Mouse (Mus musculus) spleen, adult 2 months (tissue): ENCODE data around the gene Hus1b. TPM values are rescaled to one million over a fixed set of nuclear protein-coding genes. Genes with fewer than 3 reads are reported as not detected.
A peak's percentile ranks its signal among the peaks of the same experiment; 100 is the strongest.

ENCODE experiments used
- DNase-seq, 2 experiments: peaks; one replicate each; pipeline versions ENCODE4 v3.0.0 to v3.0.0-alpha.2; 2012 to 2021; ENCODE audit warnings: low spot score in 2 of 2, low read depth in 1 of 2
- H3K27ac ChIP-seq: fragments of 200-500 bp; 2 replicates; pipeline ENCODE4 v1.5.1; 2012; ENCODE audit warnings: low read length, inconsistent platforms; ENCODE audit not compliant: insufficient read depth
- H3K27me3 ChIP-seq: fragments of 200-500 bp; 2 replicates; pipeline ENCODE4 v1.6.1; 2012; ENCODE audit warnings: mild to moderate bottlenecking, moderate library complexity, low read length, inconsistent platforms; ENCODE audit not compliant: control insufficient read depth, insufficient read depth
- H3K36me3 ChIP-seq: fragments of 200-500 bp; 2 replicates; pipeline ENCODE4 v1.6.1; 2012; ENCODE audit warnings: mild to moderate bottlenecking, low read length, inconsistent platforms; ENCODE audit not compliant: control insufficient read depth, insufficient read depth
- H3K4me1 ChIP-seq: fragments of 200-500 bp; 2 replicates; pipeline ENCODE4 v1.6.1; 2011; ENCODE audit warnings: inconsistent platforms; ENCODE audit not compliant: control insufficient read depth, insufficient read depth, insufficient read length
- H3K4me3 ChIP-seq: fragments of 200-500 bp; 2 replicates; pipeline ENCODE4 v1.5.1; 2011; ENCODE audit warnings: mild to moderate bottlenecking, inconsistent platforms; ENCODE audit not compliant: insufficient read depth, insufficient read length; ENCODE audit errors: extremely low read depth
- CTCF ChIP-seq: fragments of 200-500 bp; IDR thresholded peaks from 2 replicates; pipeline ENCODE4 v1.5.1; 2011; ENCODE audit warnings: mild to moderate bottlenecking, inconsistent platforms; ENCODE audit not compliant: insufficient read depth, insufficient read length, insufficient replicate concordance; ENCODE audit errors: extremely low read depth
- POLR2A ChIP-seq: fragments of 200-500 bp; IDR thresholded peaks from 2 replicates; pipeline ENCODE4 v1.6.1; 2011; ENCODE audit warnings: low read depth, low read length, inconsistent platforms
- WGBS: fragments of 180-500 bp; shearing (Covaris S2); methylation state at CpG from one replicate; pipeline ENCODE4 v1.1.7; 2018; 5-methylcytosine and 5-hydroxymethylcytosine counted together
- polyA plus RNA-seq: library from polyadenylated mRNA; depleted of rRNA; stranded (reverse); fragments of >200 nt; gene quantifications from 2 replicates; pipeline ENCODE4 v1.2.3, GENCODE M21; 2012

Hus1b gene
- polyA plus RNA-seq, 1 experiment = 0.21 TPM

DNA sequence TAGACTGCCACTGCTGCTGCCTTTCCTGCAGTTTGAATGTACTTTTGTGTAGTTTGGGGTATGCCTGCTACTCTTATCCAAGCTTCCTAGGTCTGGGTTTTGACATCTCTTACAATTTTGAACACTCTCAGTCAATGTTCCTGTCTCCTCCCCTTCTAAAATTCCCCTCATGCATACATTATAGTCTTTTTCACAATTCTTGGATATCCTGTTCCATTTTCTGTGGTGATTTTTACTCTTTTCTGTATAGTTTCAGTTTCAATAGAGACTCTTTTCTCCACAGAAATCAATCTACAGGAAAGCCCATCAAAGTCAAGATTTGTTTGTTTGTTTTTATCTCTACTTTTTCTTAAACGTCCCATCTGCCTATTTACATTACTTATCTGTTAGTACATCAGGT is 6.0 kb upstream of the Hus1b start:
- no peak for DNase-seq
- no peak overlapping the region for H3K4me3 ChIP-seq
- TF ChIP-seq CTCF (no peak), POLR2A (no peak)
- H3K27me3 ChIP-seq = no peaks in the 10 kb centered on the region
- 49% methylated on average over 1 of the region's 1 CpGs for WGBS
- no peak overlapping the region for H3K27ac ChIP-seq
- no peaks in the 10 kb centered on the region for H3K36me3 ChIP-seq
- H3K4me1 ChIP-seq = peaks cover 3% of the 10 kb centered on the region; the same call in 1 of the 2 replicates

- DNase-seq = no peak
- 82% methylated on average over 2 of the region's 2 CpGs for WGBS
- no peak overlapping the region for H3K4me3 ChIP-seq
- peaks cover 7% of the 10 kb centered on the region; the same call in 1 of the 2 replicates for H3K4me1 ChIP-seq
- H3K27ac ChIP-seq = no peak overlapping the region
- no peaks in the 10 kb centered on the region for H3K27me3 ChIP-seq
- H3K36me3 ChIP-seq = no peaks in the 10 kb centered on the region
- TF ChIP-seq POLR2A (no peak), CTCF (no peak)
Observed at GRCm38 (mm10) chr13:30952044-30952443, 4.5 kb upstream of the Hus1b start.

DNA sequence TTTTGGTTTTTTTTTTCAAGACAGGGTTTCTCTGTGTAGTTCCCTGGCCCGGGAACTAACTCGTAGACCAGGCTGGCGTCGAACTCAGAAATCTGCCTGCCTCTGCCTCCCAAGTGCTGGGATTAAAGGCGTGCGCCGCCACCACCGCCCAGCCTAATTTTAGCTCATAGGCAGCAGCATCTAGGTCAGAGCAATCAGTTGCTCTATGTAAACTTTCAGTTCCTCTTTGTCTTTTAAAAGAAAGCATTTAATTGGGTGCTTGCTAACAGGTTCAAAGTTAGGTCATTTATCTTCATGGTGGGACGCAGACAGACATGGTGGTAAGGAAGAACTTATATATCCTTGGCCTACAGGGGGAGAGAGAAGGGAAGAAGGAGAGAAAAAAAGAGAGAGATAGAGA is 1.6 kb upstream of the Hus1b start:
- peaks cover 7% of the 10 kb centered on the region; the same call in 1 of the 2 replicates for H3K4me1 ChIP-seq
- WGBS = 67% methylated on average over 9 of the region's 9 CpGs
- no peaks in the 10 kb centered on the region for H3K36me3 ChIP-seq
- peak in 1 of 2 experiments; percentile 35 for DNase-seq
- no peak overlapping the region for H3K27ac ChIP-seq
- TF ChIP-seq CTCF = no peak
- TF ChIP-seq POLR2A = no peak
- H3K4me3 ChIP-seq = no peak overlapping the region
- H3K27me3 ChIP-seq = no peaks in the 10 kb centered on the region

GRCm38 (mm10) chr13:30947129-30947528 is 430 bp downstream of the Hus1b start:
- WGBS = 76% methylated on average over 15 of the region's 15 CpGs
- Histone ChIP-seq H3K27me3 (no peaks in the 10 kb centered on the region), H3K36me3 (no peaks in the 10 kb centered on the region), H3K27ac (0 out of 2 replicates have a peak overlapping the region, but pooled peaks have one; percentile 1), H3K4me3 (no peak overlapping the region), H3K4me1 (peaks cover 3% of the 10 kb centered on the region; the same call in 1 of the 2 replicates)
- TF ChIP-seq CTCF (no peak), POLR2A (no peak)
- peak in 1 of 2 experiments; percentile 22 for DNase-seq

- Histone ChIP-seq H3K36me3 (no peaks in the 10 kb centered on the region), H3K27ac (no peak overlapping the region), H3K4me3 (no peak overlapping the region), H3K4me1 (peaks cover 3% of the 10 kb centered on the region; the same call in 1 of the 2 replicates), H3K27me3 (no peaks in the 10 kb centered on the region)
- no peak for TF ChIP-seq CTCF
- no peak for TF ChIP-seq POLR2A
- DNase-seq = no peak
Observed at GRCm38 (mm10) chr13:30945788-30946187, 1.8 kb downstream of the Hus1b start.

- Histone ChIP-seq H3K27ac (no peak overlapping the region), H3K4me1 (peaks cover 4% of the 10 kb centered on the region; the same call in 1 of the 2 replicates), H3K36me3 (peaks cover 10% of the 10 kb centered on the region), H3K4me3 (no peak overlapping the region), H3K27me3 (no peaks in the 10 kb centered on the region)
- DNase-seq = peak in 1 of 2 experiments; percentile 31
- TF ChIP-seq CTCF (no peak), POLR2A (no peak)
- WGBS = 40% methylated on average over 6 of the region's 6 CpGs
Observed at GRCm38 (mm10) chr13:30932972-30933371, 14.6 kb downstream of the Hus1b start.

- H3K36me3 ChIP-seq = peaks cover 10% of the 10 kb centered on the region
- peaks cover 4% of the 10 kb centered on the region; the same call in 1 of the 2 replicates for H3K4me1 ChIP-seq
- no peak for DNase-seq
- H3K4me3 ChIP-seq = no peak overlapping the region
- WGBS = 83% methylated on average over 4 of the region's 4 CpGs
- TF ChIP-seq CTCF = no peak
- H3K27me3 ChIP-seq = no peaks in the 10 kb centered on the region
- no peak overlapping the region for H3K27ac ChIP-seq
Observed at GRCm38 (mm10) chr13:30931613-30932012, 15.9 kb downstream of the Hus1b start.
